Mouse (Mus musculus): ENCODE data around the gene Epx. TPM values are rescaled to one million over a fixed set of nuclear protein-coding genes. Genes with fewer than 3 reads are reported as not detected.

Gene Epx
- polyA plus RNA-seq, 1 experiment from 2014 or later: not detected

- H3K4me3 ChIP-seq: peak overlapping the region; percentile 54
- no peaks in the 10 kb centered on the region for H3K9me3 ChIP-seq
- peaks cover 21% of the 10 kb centered on the region for H3K4me1 ChIP-seq
- DNase-seq (ENCODE audit: extremely low spot score, low spot score): peak; percentile 57
- H3K36me3 ChIP-seq (replicated peaks): no peaks in the 10 kb centered on the region
- peaks cover 38% of the 10 kb centered on the region for H3K27me3 ChIP-seq (ENCODE audit: poor library complexity, severe bottlenecking)
- peak overlapping the region; percentile 65 for H3K27ac ChIP-seq
- WGBS: 4% methylated on average over 31 of the region's 31 CpGs
Observed at GRCm38 (mm10) chr11:87816707-87817442, 58.5 kb downstream of the Epx start.

GRCm38 (mm10) chr11:87814831-87815230 lies 60.5 kb downstream of the Epx start:
- WGBS: 78% methylated on average over 8 of the region's 8 CpGs
- Histone ChIP-seq H3K4me3 (no peak overlapping the region), H3K27ac (no peak overlapping the region), H3K9me3 (no peaks in the 10 kb centered on the region), H3K27me3 (ENCODE audit: poor library complexity, severe bottlenecking) (peaks cover 38% of the 10 kb centered on the region), H3K36me3 (replicated peaks) (no peaks in the 10 kb centered on the region), H3K4me1 (peaks cover 23% of the 10 kb centered on the region)
- no peak for DNase-seq (ENCODE audit: extremely low spot score, low spot score)

Other genes with a start within 250 kb of the Epx start
- 1.1 and 1.9 TPM in 2 replicates for gene Rnf43, start 212.8 kb downstream of the Epx start, polyA plus RNA-seq (2016; fragmentation: Nextera tagmentation; extraction: Ambion mirVana)
- 153 and 160 TPM in 2 replicates for gene Supt4a, start 138.0 kb downstream of the Epx start, polyA plus RNA-seq (2016; fragmentation: Nextera tagmentation; extraction: Ambion mirVana)
- 11.0 and 11.1 TPM in 2 replicates for gene Tspoap1, start 115.0 kb downstream of the Epx start, polyA plus RNA-seq (2016; fragmentation: Nextera tagmentation; extraction: Ambion mirVana)
- gene Mpo, start 82.0 kb downstream of the Epx start, polyA plus RNA-seq (2016; fragmentation: Nextera tagmentation; extraction: Ambion mirVana): 4.5 and 5.1 TPM in 2 replicates
- 0.06 and 0.14 TPM in 2 replicates for gene Lpo, start 47.2 kb downstream of the Epx start, polyA plus RNA-seq (2016; fragmentation: Nextera tagmentation; extraction: Ambion mirVana)
- 17.6 and 18.5 TPM in 2 replicates for gene Mks1, start 22.3 kb downstream of the Epx start, polyA plus RNA-seq (2016; fragmentation: Nextera tagmentation; extraction: Ambion mirVana)
- gene Olfr462, start 16.7 kb upstream of the Epx start, polyA plus RNA-seq (2016; fragmentation: Nextera tagmentation; extraction: Ambion mirVana): not detected in 2 replicates
- gene Olfr463, start 21.9 kb upstream of the Epx start, polyA plus RNA-seq (2016; fragmentation: Nextera tagmentation; extraction: Ambion mirVana): not detected in 2 replicates
- gene Olfr464, start 45.4 kb upstream of the Epx start, polyA plus RNA-seq (2016; fragmentation: Nextera tagmentation; extraction: Ambion mirVana): not detected in 2 replicates
- 24.8 and 25.9 TPM in 2 replicates for gene Dynll2, start 112.0 kb upstream of the Epx start, polyA plus RNA-seq (2016; fragmentation: Nextera tagmentation; extraction: Ambion mirVana)
- gene Srsf1, start 171.8 kb upstream of the Epx start, polyA plus RNA-seq (2016; fragmentation: Nextera tagmentation; extraction: Ambion mirVana): 404 and 428 TPM in 2 replicates
- gene Vezf1, start 192.7 kb upstream of the Epx start, polyA plus RNA-seq (2016; fragmentation: Nextera tagmentation; extraction: Ambion mirVana): 61.6 and 62.6 TPM in 2 replicates
- 20.0 and 24.9 TPM in 2 replicates for gene Cuedc1, start 222.5 kb upstream of the Epx start, polyA plus RNA-seq (2016; fragmentation: Nextera tagmentation; extraction: Ambion mirVana)

All from forebrain, embryonic 10.5 days (tissue).